Mouse (Mus musculus) kidney, postnatal 25 days (tissue): ENCODE measurements around the gene Zbbx.

Experiments used
- DNase-seq, 2 experiments: peaks; one replicate each; pipeline ENCODE4 v3.0.0; 2021; ENCODE audit warnings: mixed read lengths in 2 of 2

The Zbbx gene

DNA sequence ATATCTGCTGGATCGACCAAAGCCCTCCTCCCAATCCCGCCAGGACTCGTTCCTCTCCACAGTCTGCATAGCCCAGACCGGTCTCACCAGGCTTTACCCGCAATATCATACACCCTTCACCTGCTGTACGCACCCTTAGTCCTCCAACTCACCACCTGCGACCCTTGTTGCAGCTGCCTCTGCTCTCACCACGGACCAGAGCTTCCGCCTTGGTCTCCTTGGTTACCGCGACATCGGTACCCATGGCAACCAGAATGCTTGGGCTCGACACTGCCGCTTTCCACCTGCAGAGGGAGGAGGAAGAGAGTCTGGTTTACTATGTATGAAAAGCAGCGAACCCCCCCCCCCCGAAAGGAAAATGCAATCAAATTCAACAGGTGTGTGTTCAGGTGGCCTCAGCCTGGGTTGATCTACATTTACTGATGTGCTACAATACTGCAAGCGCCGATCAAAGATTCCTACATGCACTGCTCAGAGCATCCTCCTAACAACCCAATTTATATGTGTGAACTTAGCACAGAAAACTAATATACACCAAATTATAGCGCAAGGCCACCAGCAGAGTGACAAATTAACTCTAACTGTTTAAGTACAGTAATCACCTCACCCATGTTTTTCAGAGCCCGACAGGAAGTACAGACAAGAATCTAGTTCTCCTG lies at the start of gene Zbbx:
Gene Zbbx, minus strand, starts transcription at position 197 of the 659 bp plus-strand sequence.
- peak; percentile 20 to 33 for DNase-seq

- DNase-seq, result peak; percentile 44 to 52
Measured at GRCm38 (mm10) chr3:75202808-75203503, 38.1 kb upstream of the Zbbx start.

GRCm38 (mm10) chr3:75182606-75183005 lies 17.8 kb upstream of the Zbbx start:
- DNase-seq, result no peak

GRCm38 (mm10) chr3:75141876-75142275 lies 23.0 kb downstream of the Zbbx start:
- DNase-seq, result no peak

DNA sequence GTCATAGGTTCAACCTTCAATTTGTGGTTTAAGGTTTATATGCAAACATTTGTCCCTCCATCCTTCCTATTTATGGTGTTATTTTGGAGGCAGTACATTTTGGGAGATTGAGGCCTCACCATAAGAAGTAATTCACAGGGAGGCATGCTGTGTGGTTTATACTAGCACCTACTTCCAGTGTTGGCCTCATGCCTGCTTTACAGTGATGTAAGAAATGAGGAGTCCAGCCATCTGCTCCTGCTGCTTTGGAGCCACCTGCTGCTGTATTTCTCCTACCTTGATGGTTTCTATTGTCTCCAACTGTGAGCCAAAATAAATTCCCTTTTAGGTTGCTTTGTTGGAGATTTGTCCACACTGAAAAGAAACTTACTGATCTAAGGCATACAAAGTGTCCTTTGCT lies 60.0 kb downstream of the Zbbx start:
- no peak for DNase-seq

- no peak for DNase-seq
Measured at GRCm38 (mm10) chr3:75085762-75086161, 79.1 kb downstream of the Zbbx start.

DNA sequence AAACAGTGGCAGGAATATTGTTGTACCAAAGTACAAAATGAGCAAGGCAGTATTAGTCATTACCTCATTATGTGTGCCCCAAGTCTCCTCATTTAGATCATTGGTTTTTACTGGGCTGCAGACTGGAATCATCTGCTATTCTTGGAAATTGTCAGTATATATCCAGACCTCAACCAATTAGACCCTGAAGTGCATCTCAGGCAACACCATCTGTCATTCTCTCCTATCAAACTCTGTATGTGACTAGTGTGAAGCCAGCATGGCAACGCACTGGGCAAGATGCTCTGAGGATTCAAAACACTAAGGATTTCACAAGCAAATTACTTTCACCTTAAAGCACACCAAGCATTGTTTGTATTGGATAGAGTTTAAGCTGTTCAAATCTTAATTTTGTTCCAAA lies 85.9 kb downstream of the Zbbx start:
- DNase-seq, result no peak

DNA sequence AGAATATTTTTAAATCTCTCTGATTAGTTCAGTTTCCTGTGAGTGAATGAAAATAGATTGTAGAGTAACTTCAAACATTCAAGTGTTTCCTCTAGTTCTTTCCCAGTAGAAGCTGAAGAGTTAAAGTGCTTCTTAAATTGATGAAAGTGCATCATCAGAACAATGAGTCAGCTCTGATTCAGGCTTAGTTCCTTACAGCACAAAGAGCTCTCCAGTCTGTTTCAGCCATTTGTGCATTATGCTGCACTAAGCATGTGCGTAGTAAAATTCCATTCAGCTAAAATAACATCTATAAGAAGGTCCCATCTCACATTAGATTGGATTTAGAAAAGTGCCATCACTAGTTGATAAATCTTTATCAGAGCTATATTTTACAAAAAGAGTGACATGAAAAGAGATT lies 155.1 kb downstream of the Zbbx start:
- no peak for DNase-seq
